Mouse (Mus musculus) gastrocnemius, postnatal 10 days (tissue): Measurements from ENCODE around the gene Rasgrp3. TPM values are rescaled to one million over a fixed set of nuclear protein-coding genes. Genes with fewer than 3 reads are reported as not detected.
"Not testable (repeated sequence)": the region's sequence is repeated elsewhere in the genome, so short reads cannot be mapped to it uniquely, and the experiment has no call there.

ENCODE experiments used
- DNase-seq: peaks from one replicate; pipeline ENCODE4 v3.0.0; 2021; ENCODE audit warnings: mixed read lengths
- long read RNA-seq, 2 experiments: library from polyadenylated mRNA; stranded (forward); transcript quantifications; one replicate each; pipeline ENCODE4 v2.0.0; 2021
- total RNA-seq, 2 experiments: library from RNA; stranded (reverse); gene quantifications; 2 replicates each; pipeline ENCODE4 v1.2.3; 2021

The Rasgrp3 gene
- total RNA-seq: 10 to 100 TPM; 38.2 to 39.7 TPM
- long read RNA-seq, experiment 1, full-length matches to known transcripts: 7 of 18 reads
- long read RNA-seq, experiment 1, partial matches to known transcripts: 3 of 18 reads
- long read RNA-seq, experiment 1, other reads (novel, unspliced or antisense): 8 of 18 reads
- long read RNA-seq, experiment 2, full-length matches to known transcripts: 3 of 18 reads
- long read RNA-seq, experiment 2, partial matches to known transcripts: 5 of 18 reads
- long read RNA-seq, experiment 2, other reads (novel, unspliced or antisense): 10 of 18 reads

- no peak for DNase-seq
Observed at GRCm38 (mm10) chr17:75435599-75435998, at the start of gene Rasgrp3. Gene Rasgrp3, plus strand, starts transcription at chr17:75435896.

GRCm38 (mm10) chr17:75388402-75388801 lies 47.3 kb upstream of the Rasgrp3 start:
- no peak for DNase-seq

- DNase-seq: no peak
Observed at GRCm38 (mm10) chr17:75390142-75390541, 45.6 kb upstream of the Rasgrp3 start.

GRCm38 (mm10) chr17:75391429-75392192 lies 44.1 kb upstream of the Rasgrp3 start:
- no peak for DNase-seq

GRCm38 (mm10) chr17:75406405-75406804 lies 29.3 kb upstream of the Rasgrp3 start:
- no peak for DNase-seq

GRCm38 (mm10) chr17:75416861-75417260 lies 18.8 kb upstream of the Rasgrp3 start:
- DNase-seq: no peak

GRCm38 (mm10) chr17:75434152-75434551 lies 1.5 kb upstream of the Rasgrp3 start:
- no peak for DNase-seq

GRCm38 (mm10) chr17:75434871-75435270 lies 825 bp upstream of the Rasgrp3 start:
- no peak for DNase-seq

GRCm38 (mm10) chr17:75436095-75436494 lies 399 bp downstream of the Rasgrp3 start:
- no peak for DNase-seq

- DNase-seq: no peak
Observed at GRCm38 (mm10) chr17:75436819-75437218, 1.1 kb downstream of the Rasgrp3 start.

- DNase-seq: no peak
Observed at GRCm38 (mm10) chr17:75437239-75437750, 1.6 kb downstream of the Rasgrp3 start.

GRCm38 (mm10) chr17:75438162-75438561 lies 2.5 kb downstream of the Rasgrp3 start:
- no peak for DNase-seq

- no peak for DNase-seq
Observed at GRCm38 (mm10) chr17:75439062-75439461, 3.4 kb downstream of the Rasgrp3 start.

- DNase-seq: no peak
Observed at GRCm38 (mm10) chr17:75440619-75441018, 4.9 kb downstream of the Rasgrp3 start.

GRCm38 (mm10) chr17:75441260-75441830 lies 5.6 kb downstream of the Rasgrp3 start:
- DNase-seq: no peak

GRCm38 (mm10) chr17:75442352-75442751 lies 6.7 kb downstream of the Rasgrp3 start:
- no peak for DNase-seq

GRCm38 (mm10) chr17:75443064-75443621 lies 7.4 kb downstream of the Rasgrp3 start:
- DNase-seq: no peak

GRCm38 (mm10) chr17:75448257-75448656 lies 12.6 kb downstream of the Rasgrp3 start:
- DNase-seq: no peak

- no peak for DNase-seq
Observed at GRCm38 (mm10) chr17:75449022-75449421, 13.3 kb downstream of the Rasgrp3 start.

- DNase-seq: no peak
Observed at GRCm38 (mm10) chr17:75452313-75452712, 16.6 kb downstream of the Rasgrp3 start.

- no peak for DNase-seq
Observed at GRCm38 (mm10) chr17:75453639-75454038, 17.9 kb downstream of the Rasgrp3 start.

- not testable (repeated sequence) for DNase-seq
Observed at GRCm38 (mm10) chr17:75456096-75456495, 20.4 kb downstream of the Rasgrp3 start.

GRCm38 (mm10) chr17:75460621-75461020 lies 24.9 kb downstream of the Rasgrp3 start:
- no peak for DNase-seq
